In the genomic region with DNA sequence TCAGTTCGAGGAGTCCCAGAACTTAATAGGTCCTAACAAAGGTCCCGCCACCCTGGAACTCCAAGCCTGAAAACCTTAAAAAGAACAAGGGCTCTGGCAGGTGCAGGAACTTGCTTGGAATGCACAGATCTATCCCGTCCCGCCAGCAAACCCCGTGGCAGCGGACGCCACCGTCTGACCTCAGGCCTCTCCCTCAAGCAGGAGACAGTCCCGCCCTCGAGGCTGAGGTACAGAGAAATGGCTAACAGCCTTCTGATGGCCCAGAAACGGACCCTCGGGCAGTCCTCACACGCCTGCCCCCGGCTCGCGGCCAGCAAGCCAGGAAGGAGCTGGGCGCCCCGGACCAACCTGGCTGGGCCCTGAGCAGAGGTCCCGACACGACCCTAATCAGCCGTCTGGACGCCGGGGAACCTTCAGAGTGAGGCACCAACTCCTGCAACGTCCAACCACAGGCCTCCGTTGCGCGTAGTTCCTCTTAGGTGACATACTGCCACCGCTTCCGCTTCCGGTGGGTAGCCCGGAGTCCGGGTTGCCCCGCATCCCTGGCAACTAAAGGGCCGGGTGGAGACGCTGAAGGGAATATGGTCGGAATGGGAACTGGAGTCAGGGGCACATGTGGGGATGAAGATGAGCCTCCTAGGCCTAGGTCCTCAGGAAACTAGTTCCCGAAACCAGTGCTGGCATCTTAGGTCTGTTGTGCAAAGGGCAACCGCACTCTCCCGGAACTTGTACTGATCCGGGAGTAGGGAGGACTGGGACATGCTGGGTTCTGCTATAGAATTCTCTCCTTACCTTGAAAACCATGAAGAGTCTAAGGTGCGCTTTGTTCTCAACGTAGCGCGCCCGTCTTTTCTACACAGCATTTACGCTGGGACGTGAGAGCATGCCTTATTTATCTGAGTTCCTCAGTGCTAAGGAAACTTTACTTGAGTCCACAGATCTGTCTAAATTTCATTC, we compare ENCODE assay signal across 7 mouse cellular contexts. TPM values are rescaled to one million over a fixed set of nuclear protein-coding genes. Genes with fewer than 3 reads are reported as not detected.
A peak's percentile ranks its signal among the peaks of the same experiment; 100 is the strongest.
DNase-seq lines count a peak whose midpoint lies in the region; ATAC-seq and TF ChIP-seq lines count a peak whose summit lies in the region.

Gene Alkbh3, minus strand, starts transcription at position 473 of the 957 bp plus-strand sequence.

- H3K4me1 ChIP-seq in embryonic facial prominence, embryonic 13.5 days = peaks cover 9% of the 10 kb centered on the region
- peaks cover 8% of the 10 kb centered on the region; the same call in 1 of the 2 replicates for H3K4me1 ChIP-seq in kidney, adult 2 months (ENCODE audit: control insufficient read depth, insufficient read depth, low read length)
- H3K4me1 ChIP-seq in limb, embryonic 12.5 days (replicated peaks) = peaks cover 6% of the 10 kb centered on the region
- peaks cover 20% of the 10 kb centered on the region for H3K4me1 ChIP-seq in midbrain, embryonic 15.5 days
- peaks cover 2% of the 10 kb centered on the region; the same call in 1 of the 2 replicates for H3K4me1 ChIP-seq in spleen, adult 2 months (ENCODE audit: control insufficient read depth, insufficient read depth, insufficient read length)

- peak; percentile 68 for TF ChIP-seq POLR2A in kidney, adult 2 months (IDR thresholded peaks at IDR 0.05; ENCODE audit: low read depth, low read length)
- TF ChIP-seq POLR2A in spleen, adult 2 months (IDR thresholded peaks at IDR 0.05; ENCODE audit: low read depth, low read length) = no peak; the same call in 1 of the 2 replicates

- no peak within 1 kb of the TSS for H3K27ac ChIP-seq in embryonic facial prominence, embryonic 13.5 days
- peak within 1 kb of the TSS; percentile 70; the same call in 1 of the 2 replicates for H3K27ac ChIP-seq in kidney, adult 2 months (ENCODE audit: insufficient read depth, low read depth, low read length)
- H3K27ac ChIP-seq in limb, embryonic 12.5 days = peak within 1 kb of the TSS; percentile 45; the same call in 1 of the 2 replicates
- H3K27ac ChIP-seq in midbrain, embryonic 15.5 days = peak within 1 kb of the TSS; percentile 57; the same call in 1 of the 2 replicates
- H3K27ac ChIP-seq in spleen, adult 2 months (ENCODE audit: insufficient read depth, low read length) = peak within 1 kb of the TSS; percentile 22; the same call in 1 of the 2 replicates

- no peak for TF ChIP-seq CTCF in kidney, adult 2 months (conservative IDR thresholded peaks at IDR 0.05; ENCODE audit: insufficient read depth, insufficient read length, low read depth, low read length)
- no peak for TF ChIP-seq CTCF in spleen, adult 2 months (IDR thresholded peaks at IDR 0.05; ENCODE audit: extremely low read depth, insufficient read depth, insufficient read length, insufficient replicate concordance)

- peak within 1 kb of the TSS; percentile 94 for H3K4me2 ChIP-seq in embryonic facial prominence, embryonic 13.5 days
- H3K4me2 ChIP-seq in limb, embryonic 12.5 days = peak within 1 kb of the TSS; percentile 87
- H3K4me2 ChIP-seq in midbrain, embryonic 15.5 days = peak within 1 kb of the TSS; percentile 87

- peak within 1 kb of the TSS; percentile 85 for H3K4me3 ChIP-seq in embryonic facial prominence, embryonic 13.5 days
- peak within 1 kb of the TSS; percentile 91 for H3K4me3 ChIP-seq in kidney, adult 2 months (ENCODE audit: insufficient read depth, low read depth, low read length)
- H3K4me3 ChIP-seq in limb, embryonic 12.5 days (replicated peaks) = peak within 1 kb of the TSS; percentile 87
- H3K4me3 ChIP-seq in midbrain, embryonic 15.5 days = peak within 1 kb of the TSS; percentile 84
- H3K4me3 ChIP-seq in spleen, adult 2 months (ENCODE audit: extremely low read depth, insufficient read depth, insufficient read length) = peak within 1 kb of the TSS; percentile 80

- WGBS in embryonic facial prominence, embryonic 13.5 days = 5% methylated on average over 47 of the region's 47 CpGs
- 6% methylated on average over 47 of the region's 47 CpGs for WGBS in kidney, adult 2 months
- WGBS in limb, embryonic 12.5 days = 5% methylated on average over 47 of the region's 47 CpGs
- 6% methylated on average over 47 of the region's 47 CpGs for WGBS in midbrain, embryonic 15.5 days
- WGBS in spleen, adult 2 months = 6% methylated on average over 47 of the region's 47 CpGs

- H3K36me3 ChIP-seq in embryonic facial prominence, embryonic 13.5 days = peaks cover 27% of the 10 kb centered on the region
- peaks cover 1% of the 10 kb centered on the region; the same call in 1 of the 2 replicates for H3K36me3 ChIP-seq in kidney, adult 2 months (ENCODE audit: control insufficient read depth, insufficient read depth, low read length)
- peaks cover 31% of the 10 kb centered on the region for H3K36me3 ChIP-seq in limb, embryonic 12.5 days
- peaks cover 11% of the 10 kb centered on the region; the same call in 1 of the 2 replicates for H3K36me3 ChIP-seq in midbrain, embryonic 15.5 days (replicated peaks)
- peaks cover 9% of the 10 kb centered on the region for H3K36me3 ChIP-seq in spleen, adult 2 months (ENCODE audit: control insufficient read depth, insufficient read depth, low read length)

- peak within 1 kb of the TSS; percentile 88 for H3K9ac ChIP-seq in embryonic facial prominence, embryonic 13.5 days
- H3K9ac ChIP-seq in limb, embryonic 12.5 days (replicated peaks) = peak within 1 kb of the TSS; percentile 73
- H3K9ac ChIP-seq in midbrain, embryonic 15.5 days = peak within 1 kb of the TSS; percentile 85

- no peaks in the 10 kb centered on the region for H3K9me3 ChIP-seq in embryonic facial prominence, embryonic 13.5 days
- H3K9me3 ChIP-seq in limb, embryonic 12.5 days = no peaks in the 10 kb centered on the region
- no peaks in the 10 kb centered on the region for H3K9me3 ChIP-seq in midbrain, embryonic 15.5 days

- DNase-seq in adrenal gland, postnatal 36 days = peak; percentile 93 to 94
- DNase-seq in heart, adult 18-20 months = peak; percentile 92 to 97
- DNase-seq in kidney, adult 2 months = peak; percentile 96
- DNase-seq in spleen, adult 2 months (ENCODE audit: low read depth in 1 of 2, low spot score in 2 of 2) = peak; percentile 84 to 86

- no peaks in the 10 kb centered on the region for H3K27me3 ChIP-seq in embryonic facial prominence, embryonic 13.5 days
- no peaks in the 10 kb centered on the region for H3K27me3 ChIP-seq in kidney, adult 2 months (replicated peaks; ENCODE audit: control insufficient read depth, insufficient read depth, low read length)
- H3K27me3 ChIP-seq in limb, embryonic 12.5 days = no peaks in the 10 kb centered on the region
- H3K27me3 ChIP-seq in midbrain, embryonic 15.5 days (replicated peaks) = no peaks in the 10 kb centered on the region
- H3K27me3 ChIP-seq in spleen, adult 2 months (ENCODE audit: control insufficient read depth, insufficient read depth, low read length) = 0 out of 2 replicates have a peak, but pooled peaks cover 1% of the 10 kb centered on the region

- peak; percentile 98 for ATAC-seq in embryonic facial prominence, embryonic 13.5 days (ENCODE audit: insufficient number of reproducible peaks, insufficient read depth, low FRiP score, low TSS enrichment, low read depth)
- peak; percentile 97 for ATAC-seq in limb, embryonic 12.5 days (ENCODE audit: insufficient number of reproducible peaks, insufficient read depth, low FRiP score, low TSS enrichment, low read depth)
- ATAC-seq in midbrain, embryonic 15.5 days (replicated peaks) = peak; percentile 100

RNA-seq across cellular contexts. Expression of gene Alkbh3, which starts in this region (rescaled TPM):
- 10 to 100 TPM; 38.6 to 53.1 TPM for total RNA-seq in adrenal gland, postnatal 36 days (2021)
- 73.3 and 80.7 TPM in 2 replicates for polyA plus RNA-seq in embryonic facial prominence, embryonic 13.5 days (2015; fragmentation: Nextera tagmentation; extraction: Ambion mirVana)
- 10 to 100 TPM; 55.2 to 55.4 TPM for total RNA-seq in heart, adult 18-20 months (2021)
- 59.8 and 62.3 TPM in 2 replicates for polyA plus RNA-seq in kidney, adult 2 months (2012; rRNA removed)
- polyA plus RNA-seq in limb, embryonic 12.5 days (2016; fragmentation: Nextera tagmentation; extraction: Ambion mirVana) = 62.4 and 67.8 TPM in 2 replicates
- polyA plus RNA-seq in midbrain, embryonic 15.5 days (2015; fragmentation: Nextera tagmentation; extraction: Ambion mirVana) = 47.0 and 50.7 TPM in 2 replicates
- 23.2 and 24.7 TPM in 2 replicates for polyA plus RNA-seq in spleen, adult 2 months (2012; rRNA removed)
